Mouse (Mus musculus) lung, postnatal 14 days (tissue): Measurements from ENCODE around the gene Nrxn1.

Source experiments
- DNase-seq: peaks from one replicate; pipeline ENCODE4 v3.0.0; 2021

The Nrxn1 gene

DNA sequence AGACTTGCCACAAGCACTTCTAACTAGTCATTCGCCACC is at the start of gene Nrxn1:
TSS of gene Nrxn1 (minus strand) at position 30 of the 39 bp plus-strand sequence.
- no peak for DNase-seq

DNA sequence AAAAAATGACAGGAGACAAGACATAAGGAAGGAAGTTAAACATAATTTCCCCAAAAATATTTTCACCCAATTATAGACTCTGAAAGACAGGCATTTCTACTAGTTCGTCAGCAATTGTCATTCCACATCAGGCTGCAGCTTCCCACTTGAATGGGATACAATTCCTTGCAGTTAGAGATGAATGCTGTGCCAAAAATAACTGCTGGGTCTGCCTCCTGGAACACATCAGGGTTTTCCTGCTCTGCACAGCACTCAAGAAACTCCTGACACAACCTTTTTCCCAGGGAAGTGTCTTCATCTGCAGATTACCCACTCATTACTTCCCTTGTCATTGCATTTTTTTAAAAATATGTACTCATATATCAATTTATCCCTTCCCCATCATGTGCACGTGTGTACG is 44.0 kb upstream of the Nrxn1 start:
- no peak for DNase-seq

DNA sequence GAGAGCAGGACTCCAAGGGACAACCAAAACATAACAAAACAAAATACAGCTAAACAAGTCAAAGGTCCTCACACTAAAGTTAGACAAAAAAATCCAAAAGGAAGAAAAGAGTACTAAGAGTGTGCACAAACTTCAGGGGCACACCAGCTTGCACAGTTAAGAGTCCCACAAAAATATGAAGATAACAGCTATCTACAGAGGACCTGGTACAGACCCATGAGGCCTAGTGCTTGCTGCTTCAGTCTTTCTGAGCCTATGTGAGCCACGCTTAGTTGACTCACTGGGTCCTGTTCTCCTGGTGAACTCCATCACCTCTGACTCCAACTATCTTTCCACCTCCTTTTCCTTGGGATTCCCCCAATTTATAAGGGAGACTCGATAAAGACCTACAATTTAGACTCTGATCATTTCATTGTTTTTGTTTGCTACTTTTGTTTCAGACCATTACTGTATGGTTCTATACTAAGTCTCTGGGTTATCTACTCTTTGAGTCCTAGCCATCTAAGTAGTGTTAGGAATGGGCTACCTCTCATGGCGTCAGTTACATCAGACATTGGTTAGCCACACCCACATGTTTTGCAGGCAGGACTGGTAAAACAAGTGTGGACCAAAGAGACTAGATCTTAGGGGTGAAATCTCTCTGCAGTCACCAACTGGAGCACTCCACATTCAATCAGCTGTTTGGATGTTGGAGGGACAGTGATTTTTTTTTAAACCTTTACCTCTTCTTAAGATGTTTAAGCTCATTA is 20.2 kb upstream of the Nrxn1 start:
- no peak for DNase-seq

DNA sequence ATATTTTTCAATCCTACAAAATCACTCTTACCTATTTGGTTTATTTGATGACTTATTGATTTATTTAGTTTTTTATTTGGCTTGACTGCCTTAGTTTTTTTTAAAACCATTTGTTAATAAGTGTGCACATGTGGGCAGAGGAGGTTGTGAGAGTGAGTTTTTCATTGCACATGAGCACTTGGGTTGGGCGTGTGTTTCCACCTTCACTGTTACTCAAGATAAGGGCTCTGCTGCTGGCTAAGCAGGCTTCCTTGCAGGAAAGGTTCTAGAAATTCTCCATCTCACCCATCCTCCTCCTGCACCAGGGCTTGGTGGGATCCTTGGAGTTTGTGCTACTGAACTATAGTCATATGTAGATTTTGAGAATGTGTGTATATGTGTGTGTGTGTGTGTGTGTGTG is 19.2 kb upstream of the Nrxn1 start:
- no peak for DNase-seq

GRCm38 (mm10) chr17:91093081-91093875 is 407 bp upstream of the Nrxn1 start:
- no peak for DNase-seq

- DNase-seq = peak; percentile 50
Measured at GRCm38 (mm10) chr17:91092421-91093041, 340 bp downstream of the Nrxn1 start.

DNA sequence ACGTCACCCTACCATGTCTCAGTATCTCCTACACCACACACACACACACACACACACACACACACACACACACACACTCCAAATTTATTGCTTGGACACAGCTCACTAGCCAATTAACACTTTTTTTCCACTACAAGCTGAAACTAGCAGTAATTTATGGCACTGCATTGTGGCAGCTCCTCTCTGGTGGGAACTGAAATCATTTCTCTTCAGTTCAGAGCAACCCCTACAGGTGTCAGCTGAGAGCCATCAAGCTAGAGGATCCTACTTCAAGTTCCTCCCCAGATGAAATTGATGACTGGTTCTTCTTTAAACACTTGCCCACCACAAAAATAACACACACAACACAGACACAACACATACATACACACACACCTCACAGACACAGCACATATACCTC is 2.2 kb downstream of the Nrxn1 start:
- no peak for DNase-seq

DNA sequence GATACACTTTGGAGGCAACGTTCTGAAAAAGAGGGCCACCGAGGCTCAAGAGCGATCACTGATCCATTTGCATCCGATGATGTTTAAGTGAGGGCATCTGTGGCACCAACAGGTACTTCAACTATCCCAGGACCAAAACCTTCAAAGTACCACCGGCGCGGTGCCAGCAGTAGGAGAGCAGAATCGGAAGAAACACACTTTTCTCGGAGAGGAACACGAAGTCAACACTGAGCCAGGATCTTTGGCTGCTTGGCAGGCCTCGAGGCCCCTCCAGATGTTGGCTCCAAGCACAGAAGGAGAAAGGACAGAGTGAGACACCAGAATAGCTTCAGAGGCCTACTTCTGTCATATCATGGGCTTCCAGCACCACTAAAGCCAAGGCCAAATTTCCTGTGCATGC is 3.9 kb downstream of the Nrxn1 start:
- no peak for DNase-seq

DNA sequence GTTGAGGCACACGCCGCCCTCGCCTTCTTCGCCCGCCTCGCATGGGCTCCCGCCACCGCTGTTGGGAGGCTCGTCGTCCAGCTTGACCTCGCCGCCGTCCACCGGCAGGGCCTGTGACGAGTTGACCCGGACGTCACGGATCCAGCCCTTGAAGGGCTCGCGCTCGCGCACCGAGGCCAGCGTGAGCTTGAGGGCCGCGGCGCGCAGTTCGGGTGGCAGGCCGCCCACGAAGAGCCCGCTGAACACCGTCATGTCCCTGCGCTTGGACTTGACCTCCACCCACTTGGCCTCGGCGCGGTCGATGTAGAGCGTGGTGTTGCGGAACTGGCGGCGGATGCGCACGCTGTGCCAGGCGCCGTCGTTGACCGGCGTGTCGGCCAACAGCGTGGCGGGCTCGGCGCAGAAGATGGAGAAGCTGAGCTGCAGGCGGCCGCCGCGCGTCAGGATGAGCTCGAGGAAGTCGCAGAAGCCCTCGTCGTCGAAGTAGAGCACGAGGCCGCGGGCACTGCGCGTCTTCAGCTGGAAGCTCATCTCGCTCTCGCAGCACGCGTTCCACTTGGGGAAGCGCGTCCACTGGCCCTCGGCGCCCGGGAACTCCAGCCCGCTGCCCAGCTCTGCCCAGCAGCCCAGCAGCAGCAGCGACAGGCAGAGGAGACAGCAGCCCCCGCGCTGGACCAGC is 4.7 kb downstream of the Nrxn1 start:
- DNase-seq = no peak

DNA sequence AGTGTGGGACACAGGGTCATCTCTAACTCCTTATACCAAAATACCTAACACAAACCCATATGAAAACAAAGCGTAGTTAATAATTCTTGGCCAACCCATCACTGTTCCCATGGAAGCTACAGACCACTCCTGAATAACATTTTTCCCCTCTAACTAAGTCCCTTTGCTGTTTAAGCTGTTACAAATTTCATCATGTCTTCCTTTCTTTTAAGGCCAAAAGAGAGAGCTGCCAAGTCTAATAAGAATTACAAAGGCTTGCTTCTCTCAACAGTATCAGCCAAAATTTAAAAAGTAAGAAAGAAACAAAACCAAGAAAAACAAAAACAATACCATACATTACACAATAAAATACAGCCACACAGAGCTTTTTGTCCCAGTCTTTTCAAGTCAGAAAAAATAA is 6.5 kb downstream of the Nrxn1 start:
- no peak for DNase-seq

- no peak for DNase-seq
Measured at GRCm38 (mm10) chr17:91085416-91085815, 7.5 kb downstream of the Nrxn1 start.

DNA sequence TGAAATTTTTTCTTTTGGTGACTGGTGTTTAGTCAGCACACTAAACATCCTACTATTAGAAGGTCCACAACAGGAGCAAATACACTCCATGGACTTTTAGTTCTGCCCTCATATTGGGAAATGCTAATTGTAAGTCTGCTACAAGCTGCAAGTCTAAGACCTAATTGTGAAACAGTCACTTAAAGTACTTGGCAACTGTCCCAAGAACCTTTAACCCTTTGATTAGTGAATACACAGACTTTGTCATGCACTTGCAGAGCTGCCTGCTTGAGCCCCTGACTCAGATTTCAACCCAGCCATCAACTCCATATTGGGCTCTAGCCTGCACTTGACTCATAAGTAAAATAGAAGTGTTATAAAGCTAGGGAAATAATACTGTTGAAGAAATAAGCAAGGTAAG is 13.8 kb downstream of the Nrxn1 start:
- no peak for DNase-seq

DNA sequence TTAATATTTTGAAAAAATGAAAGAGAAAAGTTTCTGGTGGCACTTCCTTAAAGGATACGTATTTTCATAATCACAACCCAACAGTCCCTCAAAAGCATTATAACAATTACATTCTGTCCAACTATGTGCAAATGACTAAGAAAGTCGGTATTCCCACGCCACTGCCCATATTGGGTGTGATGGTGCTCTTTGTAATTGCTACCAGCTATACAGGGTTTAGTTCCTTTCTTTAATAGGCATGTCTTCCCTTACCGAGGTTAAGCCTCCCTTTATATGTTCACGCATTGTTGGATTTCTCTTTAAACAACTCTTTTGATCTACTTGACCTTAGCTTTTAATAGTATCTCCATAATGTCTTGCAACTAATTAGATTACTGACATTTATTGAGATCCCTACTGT is 18.1 kb downstream of the Nrxn1 start:
- DNase-seq = no peak

DNA sequence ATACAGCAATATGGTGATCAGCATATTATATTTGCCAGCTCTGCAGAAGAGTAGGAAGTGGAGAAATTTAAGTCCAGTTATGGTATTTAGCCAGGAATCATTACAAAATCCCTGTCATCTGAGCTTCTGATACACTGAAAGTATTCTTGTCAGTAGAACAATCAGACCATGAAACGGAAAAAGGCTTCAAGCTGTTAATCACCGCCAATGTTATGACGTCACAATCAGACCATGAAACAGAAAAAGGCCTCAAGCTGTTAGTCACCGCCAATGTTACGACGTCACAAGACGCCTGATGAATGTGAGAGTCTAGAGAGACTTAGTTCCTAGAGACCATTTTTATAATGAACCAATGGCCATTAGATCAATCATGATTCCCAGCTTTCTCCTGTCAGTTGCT is 59.4 kb downstream of the Nrxn1 start:
- no peak for DNase-seq

GRCm38 (mm10) chr17:91025061-91025623 is 67.7 kb downstream of the Nrxn1 start:
- no peak for DNase-seq

DNA sequence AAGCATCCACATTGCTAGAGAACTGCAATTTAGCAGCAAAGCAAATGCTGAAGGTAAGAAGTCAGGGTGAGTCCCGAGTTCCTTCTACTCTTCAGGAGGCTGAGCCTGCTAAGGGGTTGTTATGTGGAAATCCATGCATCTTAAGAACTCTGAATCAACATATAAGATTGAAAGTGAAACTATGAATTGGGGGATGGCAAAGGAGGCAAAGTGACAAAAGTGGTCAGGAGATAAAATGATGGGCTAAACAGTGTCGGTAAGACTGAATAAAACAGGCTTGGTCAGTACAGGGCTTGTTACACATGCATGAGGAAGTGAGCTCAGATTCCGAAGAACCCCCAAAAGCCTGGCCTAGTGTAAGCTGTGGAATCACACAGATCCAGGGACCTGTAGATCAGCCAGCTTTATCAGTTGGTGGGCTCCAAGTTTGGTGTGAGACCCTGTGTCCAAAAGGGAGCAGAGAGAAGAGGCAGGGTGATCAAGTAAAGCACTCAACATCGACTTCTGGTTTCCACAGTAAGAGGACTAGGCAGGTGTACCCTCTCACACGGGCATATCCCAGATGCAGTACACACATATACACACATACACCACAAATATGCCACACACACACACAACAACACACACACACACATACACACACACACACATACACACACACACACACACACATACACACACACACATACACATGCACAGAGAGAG is 85.3 kb downstream of the Nrxn1 start:
- no peak for DNase-seq

DNA sequence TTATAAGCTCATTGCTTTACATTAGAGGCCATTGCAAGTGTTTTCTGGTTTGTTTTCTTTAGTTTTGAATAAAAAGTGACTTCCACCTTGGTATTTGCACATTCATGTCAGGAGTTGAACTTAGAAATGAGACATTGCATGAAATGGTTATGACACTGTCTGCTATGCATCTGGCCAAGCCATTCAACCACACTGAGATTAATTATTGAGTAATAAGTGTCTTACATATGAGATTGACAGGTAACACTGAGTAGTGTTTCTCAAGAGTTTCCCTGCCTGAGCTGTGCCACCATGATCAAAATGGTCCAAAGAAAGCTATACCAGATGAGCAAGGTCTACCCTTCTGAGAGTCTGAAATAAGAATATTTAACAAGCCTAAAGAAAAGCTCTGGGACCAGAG is 92.5 kb downstream of the Nrxn1 start:
- no peak for DNase-seq

GRCm38 (mm10) chr17:90999667-91000154 is 93.2 kb downstream of the Nrxn1 start:
- DNase-seq = peak; percentile 2

DNA sequence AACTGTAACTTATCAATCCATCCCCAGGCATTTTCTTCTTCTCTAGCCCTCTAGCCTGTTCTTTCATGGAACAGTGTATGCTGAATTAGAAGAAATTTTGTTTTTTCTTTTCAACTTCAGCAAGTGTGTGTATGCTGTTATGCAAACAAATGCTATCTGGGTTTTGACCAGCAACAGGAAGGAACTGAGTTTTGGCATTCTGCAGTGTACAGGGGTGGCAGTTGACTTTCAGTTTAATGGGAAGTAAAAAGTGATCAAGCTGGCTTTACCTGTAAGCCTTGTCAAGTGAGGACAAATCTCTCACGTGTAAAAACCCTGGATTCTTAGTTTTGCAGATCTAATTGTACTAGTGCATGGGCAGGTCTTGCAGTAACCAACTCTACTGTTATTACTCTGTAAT is 95.2 kb downstream of the Nrxn1 start:
- no peak for DNase-seq

- DNase-seq = no peak
Measured at GRCm38 (mm10) chr17:90995436-90995835, 97.4 kb downstream of the Nrxn1 start.

- no peak for DNase-seq
Measured at GRCm38 (mm10) chr17:90994247-90994646, 98.6 kb downstream of the Nrxn1 start.

DNA sequence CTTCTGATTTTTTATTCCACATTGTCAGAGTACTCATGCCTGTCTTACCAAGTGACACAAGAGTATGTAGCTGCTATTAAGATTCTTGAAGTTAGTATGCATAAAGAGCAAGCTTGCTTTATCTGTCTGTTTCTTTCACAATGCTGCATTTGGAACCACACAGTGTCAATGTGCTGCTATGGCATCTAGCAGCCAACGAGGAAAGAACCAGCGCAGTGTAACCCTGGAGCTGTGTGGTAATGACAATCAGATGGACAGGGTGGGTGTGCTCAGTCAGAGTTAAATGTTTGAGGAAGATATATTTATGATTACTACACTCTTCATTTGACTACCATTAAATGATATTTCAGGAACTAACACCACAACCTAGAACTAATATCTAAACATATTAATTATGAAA is 102.1 kb downstream of the Nrxn1 start:
- DNase-seq = peak; percentile 1
